Mouse (Mus musculus): ENCODE data around the gene Cntn5. TPM values are rescaled to one million over a fixed set of nuclear protein-coding genes. Genes with fewer than 3 reads are reported as not detected.

The Cntn5 gene
- total RNA-seq (2021) = under 1 TPM; 0.50 to 0.64 TPM
- long read RNA-seq, experiment 1, partial matches to known transcripts = 2 of 3 reads
- long read RNA-seq, experiment 1, other reads (novel, unspliced or antisense) = 1 of 3 reads
- long read RNA-seq, experiment 2 = 0 reads

DNA sequence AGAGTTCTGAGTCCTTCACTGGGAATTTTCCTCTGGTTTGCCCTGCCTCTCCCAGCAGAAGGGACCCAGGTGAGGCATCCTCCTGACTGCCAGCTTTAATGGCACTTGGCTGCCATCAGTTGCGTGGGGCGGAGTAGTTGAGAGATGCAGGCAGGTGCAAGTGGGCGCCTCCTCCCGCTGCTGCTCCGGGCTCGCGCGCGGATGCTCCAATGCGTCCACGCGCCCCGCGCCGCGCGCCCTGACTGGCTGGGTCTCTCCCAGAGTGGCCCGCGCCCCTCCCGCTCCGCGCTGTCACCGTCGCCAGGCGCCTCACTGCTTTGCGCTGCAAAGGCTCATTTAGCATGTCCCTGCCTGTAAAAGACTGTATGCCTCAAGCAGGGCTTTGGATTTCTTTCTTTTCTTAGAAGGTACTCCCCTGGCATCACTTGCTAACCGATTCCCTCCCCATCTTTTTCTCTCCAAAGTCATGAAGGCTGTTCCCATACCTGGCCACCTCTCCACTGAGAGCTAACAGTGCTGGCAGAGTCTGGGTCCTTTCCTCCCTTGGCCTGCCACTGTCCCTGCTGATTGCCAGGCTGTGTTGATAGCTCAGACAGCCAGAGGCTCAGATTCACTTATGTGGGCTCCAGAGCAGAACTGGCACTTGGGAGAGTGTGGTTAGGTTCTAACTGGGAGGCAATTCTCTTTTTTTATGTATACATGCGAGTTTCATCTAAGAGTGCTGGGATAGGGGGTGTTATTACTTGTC is at the start of gene Cntn5:
Gene Cntn5, minus strand, starts transcription at position 160 of the 748 bp plus-strand sequence.
- no peak for DNase-seq

DNA sequence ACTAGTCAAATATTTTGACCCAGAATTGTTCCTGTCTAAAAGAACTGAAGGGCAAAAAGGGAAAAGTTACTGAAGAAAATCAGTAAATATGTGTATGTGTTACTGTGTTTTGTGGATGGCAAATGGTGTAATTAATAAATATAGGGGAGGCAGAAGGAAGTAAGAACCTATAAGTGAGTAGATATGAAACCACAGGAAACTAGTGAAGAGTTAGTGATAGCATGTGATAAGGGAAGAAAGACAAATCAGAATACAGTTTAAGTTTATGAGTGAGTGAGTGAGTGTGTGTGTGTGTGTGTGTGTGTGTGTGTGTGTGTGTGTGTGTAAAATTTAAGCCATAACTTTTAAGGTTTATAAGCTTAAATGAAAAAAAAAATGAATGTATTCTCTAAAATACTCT is 45.9 kb upstream of the Cntn5 start:
- no peak for DNase-seq

DNA sequence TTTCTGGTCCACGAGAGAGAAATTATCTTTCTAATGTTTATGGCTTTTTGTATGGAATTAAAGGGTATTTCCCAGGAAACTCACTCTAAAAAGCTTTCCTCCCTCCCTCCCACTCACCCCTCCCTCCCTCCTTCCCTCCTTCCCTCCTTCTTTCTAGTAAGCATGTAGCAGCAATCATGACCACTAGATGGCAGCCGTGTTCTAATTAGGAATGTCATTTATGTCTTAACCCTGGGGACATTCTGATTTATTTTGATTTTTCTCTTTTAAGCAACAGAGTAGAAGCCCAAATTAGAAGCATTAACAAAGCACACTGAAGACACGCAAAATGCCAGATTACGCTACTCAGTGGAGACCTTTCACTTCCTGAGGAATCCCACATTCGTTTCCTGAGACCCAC is 5.0 kb upstream of the Cntn5 start:
- DNase-seq = peak; percentile 2 to 51

GRCm38 (mm10) chr9:10905696-10906095 is 1.1 kb upstream of the Cntn5 start:
- DNase-seq = no peak

- DNase-seq = no peak
Measured at GRCm38 (mm10) chr9:10879758-10880157, 24.8 kb downstream of the Cntn5 start.

DNA sequence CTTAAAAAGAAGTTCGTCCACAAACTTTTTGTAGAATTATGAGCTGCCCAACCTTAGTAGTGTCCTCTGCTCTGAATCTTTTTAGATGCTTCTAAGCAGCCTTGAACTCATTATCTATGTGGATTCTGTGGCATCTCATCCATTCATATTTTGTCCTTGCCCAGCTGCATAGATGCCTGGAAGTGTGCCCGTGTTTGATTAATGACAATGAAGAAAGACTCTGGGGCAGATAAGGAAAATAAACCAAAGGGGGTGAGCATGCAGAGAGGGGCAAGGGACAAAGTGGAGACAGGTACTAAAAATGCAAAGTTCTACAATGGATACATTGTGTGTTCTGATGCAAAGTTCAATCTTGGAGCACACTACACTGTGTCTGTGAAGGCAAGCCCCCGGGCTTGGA is 30.7 kb downstream of the Cntn5 start:
- DNase-seq = no peak

DNA sequence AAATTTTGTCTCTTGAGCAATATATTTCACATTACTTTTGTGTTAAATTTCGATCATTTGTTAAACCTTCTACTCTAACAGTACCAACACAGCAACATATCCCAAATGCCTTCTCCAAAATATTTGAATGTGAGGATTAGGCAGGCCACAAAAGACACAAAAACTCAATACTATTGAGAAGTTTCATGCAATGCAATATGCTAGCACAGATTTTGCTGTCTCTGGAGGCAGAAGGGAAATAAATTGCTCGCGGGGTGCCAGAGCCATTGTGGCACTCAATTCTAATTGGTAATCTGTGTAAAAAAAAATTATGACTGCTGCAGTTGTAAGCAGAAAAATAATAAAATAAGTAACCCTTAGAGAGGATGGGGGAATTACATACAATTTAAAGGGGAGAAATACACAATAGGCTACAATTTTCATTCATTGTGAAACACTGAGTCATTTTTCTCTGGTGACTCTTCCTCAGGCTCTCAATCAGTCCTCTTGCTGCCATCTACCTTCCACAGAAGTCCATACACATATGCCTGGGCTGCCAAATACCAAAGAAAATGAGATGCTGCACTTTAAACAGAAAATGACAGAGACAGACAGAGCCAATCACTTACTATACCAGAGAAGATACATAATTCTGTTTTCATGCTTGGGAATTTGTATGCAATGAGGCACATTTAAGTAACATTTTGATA is 48.2 kb downstream of the Cntn5 start:
- no peak for DNase-seq

GRCm38 (mm10) chr9:10816711-10817110 is 87.9 kb downstream of the Cntn5 start:
- no peak for DNase-seq

- no peak for DNase-seq
Measured at GRCm38 (mm10) chr9:10797158-10797557, 107.4 kb downstream of the Cntn5 start.

GRCm38 (mm10) chr9:10795102-10795501 is 109.5 kb downstream of the Cntn5 start:
- DNase-seq = no peak

GRCm38 (mm10) chr9:10731878-10732277 is 172.7 kb downstream of the Cntn5 start:
- no peak for DNase-seq

- no peak for DNase-seq
Measured at GRCm38 (mm10) chr9:10724191-10724590, 180.4 kb downstream of the Cntn5 start.

- DNase-seq = no peak
Measured at GRCm38 (mm10) chr9:10722121-10722520, 182.5 kb downstream of the Cntn5 start.

- DNase-seq = no peak
Measured at GRCm38 (mm10) chr9:10718986-10719385, 185.6 kb downstream of the Cntn5 start.

GRCm38 (mm10) chr9:10713641-10714040 is 190.9 kb downstream of the Cntn5 start:
- DNase-seq = no peak

- DNase-seq = no peak
Measured at GRCm38 (mm10) chr9:10681646-10682045, 222.9 kb downstream of the Cntn5 start.

- DNase-seq = no peak
Measured at GRCm38 (mm10) chr9:10681181-10681580, 223.4 kb downstream of the Cntn5 start.

DNA sequence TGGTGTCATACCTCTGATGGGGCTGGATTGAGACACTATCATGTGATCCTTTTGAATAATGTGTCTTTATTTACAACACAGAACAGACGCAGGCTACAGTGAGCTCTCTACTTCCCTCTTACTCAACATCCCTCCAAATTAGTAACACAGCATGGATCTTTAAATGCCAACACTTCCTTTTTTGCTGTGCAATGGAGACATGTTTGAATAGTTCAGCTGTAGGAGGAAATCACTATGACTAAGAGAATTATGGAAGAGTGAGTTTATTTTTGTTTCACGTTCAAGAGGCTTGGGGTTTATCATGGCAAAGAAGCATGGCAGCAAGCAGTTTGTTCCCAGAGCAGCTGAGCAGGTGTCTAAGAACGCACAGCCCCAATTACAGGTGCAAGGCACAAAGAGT is 235.9 kb downstream of the Cntn5 start:
- no peak for DNase-seq

DNA sequence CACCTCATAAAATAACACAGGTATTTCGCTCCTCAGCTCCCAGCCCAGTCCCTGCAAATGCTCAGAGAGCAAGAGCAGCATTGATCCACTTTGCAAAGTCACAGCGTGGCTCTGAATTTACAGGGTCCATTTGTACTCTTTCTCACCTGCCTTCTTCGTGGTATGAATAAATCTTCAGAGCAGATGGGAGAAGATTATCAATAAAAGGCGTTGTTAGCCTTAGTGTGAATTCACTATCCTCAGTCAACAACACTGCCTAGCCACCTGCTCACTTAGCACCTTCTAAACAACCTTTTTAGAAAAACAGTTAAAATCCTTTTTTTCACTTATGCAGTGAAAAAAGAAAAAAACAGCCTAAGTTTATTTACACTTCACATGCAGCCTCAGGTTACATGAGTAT is 237.1 kb downstream of the Cntn5 start:
- DNase-seq = no peak

GRCm38 (mm10) chr9:10665756-10666155 is 238.8 kb downstream of the Cntn5 start:
- DNase-seq = no peak

GRCm38 (mm10) chr9:10663101-10663500 is 241.5 kb downstream of the Cntn5 start:
- no peak for DNase-seq

DNA sequence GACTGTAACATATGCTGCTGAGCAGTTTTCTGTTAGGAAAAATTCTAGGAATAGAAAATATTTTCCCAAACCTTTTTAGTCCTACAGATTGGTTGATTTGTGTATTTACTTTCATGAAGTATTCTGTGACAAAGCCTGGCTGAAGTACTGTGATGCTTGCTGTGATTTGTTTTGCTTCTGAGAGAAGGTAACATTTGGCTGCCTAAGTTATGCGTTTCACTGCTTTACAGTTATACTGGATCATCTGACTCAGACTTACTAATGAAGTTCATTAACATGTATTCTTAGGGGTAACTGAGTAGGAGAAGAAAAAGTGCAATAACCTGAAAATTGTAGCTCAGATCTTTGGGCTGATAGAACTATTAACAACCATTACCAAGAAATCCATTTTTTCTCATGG is 245.1 kb downstream of the Cntn5 start:
- no peak for DNase-seq

- DNase-seq = no peak
Measured at GRCm38 (mm10) chr9:10658086-10658485, 246.5 kb downstream of the Cntn5 start.

Data from heart, adult 18-20 months (tissue).